Mouse (Mus musculus): ENCODE measurements around the gene Dagla. TPM values are rescaled to one million over a fixed set of nuclear protein-coding genes. Genes with fewer than 3 reads are reported as not detected.

Gene Dagla
- polyA plus RNA-seq, 1 experiment from 2014 or later = 3.1 TPM

- WGBS = 16% methylated on average over 14 of the region's 14 CpGs
- no peak; the same call in 1 of the 2 replicates for ATAC-seq (ENCODE audit: insufficient number of reproducible peaks, low FRiP score, low TSS enrichment, low read depth)
- Histone ChIP-seq H3K4me3 (no peak overlapping the region), H3K4me2 (no peak overlapping the region), H3K27me3 (peaks cover 27% of the 10 kb centered on the region), H3K9me3 (no peaks in the 10 kb centered on the region), H3K9ac (no peak overlapping the region), H3K27ac (peak overlapping the region; percentile 43; the same call in 1 of the 2 replicates), H3K4me1 (peaks cover 14% of the 10 kb centered on the region), H3K36me3 (0 out of 2 replicates have a peak, but pooled peaks cover 5% of the 10 kb centered on the region)
Observed at GRCm38 (mm10) chr19:10266196-10266850, 38.4 kb downstream of the Dagla start.

- 45% methylated on average over 7 of the region's 7 CpGs for WGBS
- Histone ChIP-seq H3K27me3 (peaks cover 34% of the 10 kb centered on the region), H3K9ac (no peak overlapping the region), H3K4me1 (peaks cover 6% of the 10 kb centered on the region), H3K36me3 (0 out of 2 replicates have a peak, but pooled peaks cover 7% of the 10 kb centered on the region), H3K4me3 (no peak overlapping the region), H3K4me2 (no peak overlapping the region), H3K27ac (no peak overlapping the region), H3K9me3 (no peaks in the 10 kb centered on the region)
- no peak for ATAC-seq (ENCODE audit: insufficient number of reproducible peaks, low FRiP score, low TSS enrichment, low read depth)
Observed at GRCm38 (mm10) chr19:10261369-10261768, 43.3 kb downstream of the Dagla start.

- Histone ChIP-seq H3K4me3 (no peak overlapping the region), H3K27ac (no peak overlapping the region), H3K4me2 (no peak overlapping the region), H3K36me3 (0 out of 2 replicates have a peak, but pooled peaks cover 9% of the 10 kb centered on the region), H3K4me1 (0 out of 2 replicates have a peak, but pooled peaks cover 3% of the 10 kb centered on the region), H3K9ac (no peak overlapping the region), H3K27me3 (peaks cover 23% of the 10 kb centered on the region), H3K9me3 (no peaks in the 10 kb centered on the region)
- no peak; the same call in 1 of the 2 replicates for ATAC-seq (ENCODE audit: insufficient number of reproducible peaks, low FRiP score, low TSS enrichment, low read depth)
- WGBS = 17% methylated on average over 6 of the region's 6 CpGs
Observed at GRCm38 (mm10) chr19:10258279-10259011, 46.2 kb downstream of the Dagla start.

GRCm38 (mm10) chr19:10248128-10248527 is 56.5 kb downstream of the Dagla start:
- H3K36me3 ChIP-seq = peaks cover 9% of the 10 kb centered on the region; the same call in 1 of the 2 replicates
- no peak overlapping the region for H3K9ac ChIP-seq
- H3K4me1 ChIP-seq = peaks cover 15% of the 10 kb centered on the region
- no peaks in the 10 kb centered on the region for H3K9me3 ChIP-seq
- H3K27me3 ChIP-seq = peaks cover 9% of the 10 kb centered on the region; the same call in 1 of the 2 replicates
- 39% methylated on average over 20 of the region's 20 CpGs for WGBS
- no peak overlapping the region for H3K4me2 ChIP-seq
- H3K4me3 ChIP-seq = no peak overlapping the region
- ATAC-seq (ENCODE audit: insufficient number of reproducible peaks, low FRiP score, low TSS enrichment, low read depth) = no peak
- no peak overlapping the region for H3K27ac ChIP-seq

- Histone ChIP-seq H3K36me3 (peaks cover 9% of the 10 kb centered on the region; the same call in 1 of the 2 replicates), H3K4me2 (no peak overlapping the region), H3K27me3 (0 out of 2 replicates have a peak, but pooled peaks cover 6% of the 10 kb centered on the region), H3K9ac (no peak overlapping the region), H3K27ac (no peak overlapping the region), H3K9me3 (no peaks in the 10 kb centered on the region), H3K4me1 (peaks cover 18% of the 10 kb centered on the region), H3K4me3 (no peak overlapping the region)
- WGBS = 23% methylated on average over 6 of the region's 6 CpGs
- ATAC-seq (ENCODE audit: insufficient number of reproducible peaks, low FRiP score, low TSS enrichment, low read depth) = no peak
Observed at GRCm38 (mm10) chr19:10247165-10247564, 57.5 kb downstream of the Dagla start.

GRCm38 (mm10) chr19:10244183-10244582 is 60.5 kb downstream of the Dagla start:
- no peaks in the 10 kb centered on the region; the same call in 1 of the 2 replicates for H3K36me3 ChIP-seq
- no peak overlapping the region for H3K27ac ChIP-seq
- no peaks in the 10 kb centered on the region for H3K9me3 ChIP-seq
- H3K9ac ChIP-seq = no peak overlapping the region
- H3K4me2 ChIP-seq = no peak overlapping the region
- H3K4me3 ChIP-seq = no peak overlapping the region
- H3K4me1 ChIP-seq = peaks cover 31% of the 10 kb centered on the region
- WGBS = 18% methylated on average over 3 of the region's 3 CpGs
- no peak for ATAC-seq (ENCODE audit: insufficient number of reproducible peaks, low FRiP score, low TSS enrichment, low read depth)
- H3K27me3 ChIP-seq = peaks cover 6% of the 10 kb centered on the region; the same call in 1 of the 2 replicates

- no peak overlapping the region for H3K27ac ChIP-seq
- peaks cover 31% of the 10 kb centered on the region for H3K4me1 ChIP-seq
- no peak overlapping the region for H3K4me2 ChIP-seq
- peaks cover 6% of the 10 kb centered on the region; the same call in 1 of the 2 replicates for H3K27me3 ChIP-seq
- H3K4me3 ChIP-seq = no peak overlapping the region
- no peak for ATAC-seq (ENCODE audit: insufficient number of reproducible peaks, low FRiP score, low TSS enrichment, low read depth)
- 18% methylated on average over 8 of the region's 8 CpGs for WGBS
- H3K9ac ChIP-seq = no peak overlapping the region
- H3K36me3 ChIP-seq = no peaks in the 10 kb centered on the region; the same call in 1 of the 2 replicates
- no peaks in the 10 kb centered on the region for H3K9me3 ChIP-seq
Observed at GRCm38 (mm10) chr19:10242916-10243315, 61.8 kb downstream of the Dagla start.

- peaks cover 6% of the 10 kb centered on the region; the same call in 1 of the 2 replicates for H3K27me3 ChIP-seq
- no peaks in the 10 kb centered on the region for H3K9me3 ChIP-seq
- H3K9ac ChIP-seq = peak within 1 kb of the TSS; percentile 35
- peak within 1 kb of the TSS; percentile 92 for H3K4me2 ChIP-seq
- no peaks in the 10 kb centered on the region for H3K36me3 ChIP-seq
- H3K4me3 ChIP-seq = peak within 1 kb of the TSS; percentile 49
- ATAC-seq (ENCODE audit: insufficient number of reproducible peaks, low FRiP score, low TSS enrichment, low read depth) = peak; percentile 62
- 8% methylated on average over 39 of the region's 43 CpGs for WGBS
- peaks cover 18% of the 10 kb centered on the region for H3K4me1 ChIP-seq
- no peak within 1 kb of the TSS for H3K27ac ChIP-seq
Observed at GRCm38 (mm10) chr19:10240654-10241305, 63.9 kb downstream of the Dagla start, which contains the start of gene Myrf. Gene Myrf (minus strand): TSS chr19:10240748.

GRCm38 (mm10) chr19:10239975-10240653 is 64.6 kb downstream of the Dagla start:
- Histone ChIP-seq H3K4me1 (peaks cover 18% of the 10 kb centered on the region), H3K36me3 (no peaks in the 10 kb centered on the region), H3K9me3 (no peaks in the 10 kb centered on the region), H3K9ac (peak overlapping the region; percentile 35), H3K4me2 (peak overlapping the region; percentile 92), H3K4me3 (peak overlapping the region; percentile 49), H3K27ac (no peak overlapping the region), H3K27me3 (peaks cover 6% of the 10 kb centered on the region; the same call in 1 of the 2 replicates)
- ATAC-seq (ENCODE audit: insufficient number of reproducible peaks, low FRiP score, low TSS enrichment, low read depth) = no peak; the same call in 1 of the 2 replicates
- WGBS = 4% methylated on average over 26 of the region's 26 CpGs

GRCm38 (mm10) chr19:10239419-10239818 is 65.3 kb downstream of the Dagla start:
- Histone ChIP-seq H3K27ac (no peak overlapping the region), H3K36me3 (no peaks in the 10 kb centered on the region), H3K27me3 (peaks cover 6% of the 10 kb centered on the region; the same call in 1 of the 2 replicates), H3K4me3 (no peak overlapping the region), H3K9ac (no peak overlapping the region), H3K4me1 (peaks cover 18% of the 10 kb centered on the region), H3K9me3 (no peaks in the 10 kb centered on the region), H3K4me2 (no peak overlapping the region)
- 37% methylated on average over 2 of the region's 2 CpGs for WGBS
- no peak for ATAC-seq (ENCODE audit: insufficient number of reproducible peaks, low FRiP score, low TSS enrichment, low read depth)

- no peak for ATAC-seq (ENCODE audit: insufficient number of reproducible peaks, low FRiP score, low TSS enrichment, low read depth)
- no peaks in the 10 kb centered on the region for H3K36me3 ChIP-seq
- no peak overlapping the region for H3K4me3 ChIP-seq
- peaks cover 6% of the 10 kb centered on the region; the same call in 1 of the 2 replicates for H3K27me3 ChIP-seq
- no peak overlapping the region for H3K9ac ChIP-seq
- no peaks in the 10 kb centered on the region for H3K9me3 ChIP-seq
- peaks cover 18% of the 10 kb centered on the region for H3K4me1 ChIP-seq
- H3K4me2 ChIP-seq = no peak overlapping the region
- H3K27ac ChIP-seq = no peak overlapping the region
- WGBS = 54% methylated on average over 3 of the region's 3 CpGs
Observed at GRCm38 (mm10) chr19:10238477-10238876, 66.2 kb downstream of the Dagla start.

Data from limb, embryonic 15.5 days (tissue).